Mouse (Mus musculus): ENCODE measurements around the gene Med17. TPM values are rescaled to one million over a fixed set of nuclear protein-coding genes. Genes with fewer than 3 reads are reported as not detected.

Gene Med17
- polyA plus RNA-seq, 1 experiment from 2014 or later, result 23.2 TPM

GRCm38 (mm10) chr9:15297112-15297511 is 17.4 kb upstream of the Med17 start:
- no peak overlapping the region for H3K27ac ChIP-seq (ENCODE audit: low read length)
- DNase-seq (ENCODE audit: low spot score) (no peak), ATAC-seq (no peak)
- peaks cover 6% of the 10 kb centered on the region; the same call in 1 of the 2 replicates for H3K4me1 ChIP-seq (ENCODE audit: insufficient read depth, low read depth, low read length)
- TF ChIP-seq CTCF (IDR thresholded peaks at IDR 0.05), result no peak
- TF ChIP-seq EP300 (IDR thresholded peaks at IDR 0.05), result no peak
- H3K27me3 ChIP-seq (replicated peaks; ENCODE audit: insufficient read depth, low read length), result no peaks in the 10 kb centered on the region
- no peak overlapping the region for H3K9ac ChIP-seq (replicated peaks; ENCODE audit: low read depth)
- H3K4me2 ChIP-seq (replicated peaks; ENCODE audit: low read depth, low read length), result no peak overlapping the region
- WGBS, result 86% methylated on average over 7 of the region's 7 CpGs
- H3K36me3 ChIP-seq (ENCODE audit: insufficient read depth, low read length), result no peaks in the 10 kb centered on the region
- no peak overlapping the region for H3K4me3 ChIP-seq (ENCODE audit: low read depth, low read length)
- H3K9me3 ChIP-seq (ENCODE audit: low read length), result no peaks in the 10 kb centered on the region

- Histone ChIP-seq H3K36me3 (ENCODE audit: insufficient read depth, low read length) (peaks cover 10% of the 10 kb centered on the region; the same call in 1 of the 2 replicates), H3K4me3 (ENCODE audit: low read depth, low read length) (no peak overlapping the region), H3K4me2 (replicated peaks; ENCODE audit: low read depth, low read length) (no peak overlapping the region), H3K9me3 (ENCODE audit: low read length) (no peaks in the 10 kb centered on the region), H3K9ac (replicated peaks; ENCODE audit: low read depth) (no peak overlapping the region), H3K27me3 (replicated peaks; ENCODE audit: insufficient read depth, low read length) (no peaks in the 10 kb centered on the region), H3K27ac (ENCODE audit: low read length) (no peak overlapping the region), H3K4me1 (ENCODE audit: insufficient read depth, low read depth, low read length) (no peaks in the 10 kb centered on the region)
- no peak for ATAC-seq
- 76% methylated on average over 6 of the region's 6 CpGs for WGBS
- DNase-seq (ENCODE audit: low spot score), result no peak
- TF ChIP-seq CTCF (IDR thresholded peaks at IDR 0.05), result no peak
- TF ChIP-seq EP300 (IDR thresholded peaks at IDR 0.05), result no peak
Measured at GRCm38 (mm10) chr9:15289251-15289650, 9.5 kb upstream of the Med17 start.

- no peak for ATAC-seq
- Histone ChIP-seq H3K9me3 (ENCODE audit: low read length) (no peaks in the 10 kb centered on the region), H3K36me3 (ENCODE audit: insufficient read depth, low read length) (peaks cover 10% of the 10 kb centered on the region; the same call in 1 of the 2 replicates), H3K9ac (replicated peaks; ENCODE audit: low read depth) (no peak overlapping the region), H3K27ac (ENCODE audit: low read length) (no peak overlapping the region), H3K4me2 (replicated peaks; ENCODE audit: low read depth, low read length) (no peak overlapping the region), H3K27me3 (replicated peaks; ENCODE audit: insufficient read depth, low read length) (no peaks in the 10 kb centered on the region), H3K4me3 (ENCODE audit: low read depth, low read length) (no peak overlapping the region), H3K4me1 (ENCODE audit: insufficient read depth, low read depth, low read length) (no peaks in the 10 kb centered on the region)
- TF ChIP-seq EP300 (IDR thresholded peaks at IDR 0.05) (no peak), CTCF (IDR thresholded peaks at IDR 0.05) (no peak)
- WGBS, result 87% methylated on average over 3 of the region's 3 CpGs
- DNase-seq (ENCODE audit: low spot score), result no peak
Measured at GRCm38 (mm10) chr9:15288402-15288801, 8.7 kb upstream of the Med17 start.

- no peak for DNase-seq (ENCODE audit: low spot score)
- no peak overlapping the region for H3K27ac ChIP-seq (ENCODE audit: low read length)
- WGBS, result 72% methylated on average over 6 of the region's 6 CpGs
- H3K4me1 ChIP-seq (ENCODE audit: insufficient read depth, low read depth, low read length), result no peaks in the 10 kb centered on the region
- no peak overlapping the region for H3K4me2 ChIP-seq (replicated peaks; ENCODE audit: low read depth, low read length)
- peaks cover 10% of the 10 kb centered on the region; the same call in 1 of the 2 replicates for H3K36me3 ChIP-seq (ENCODE audit: insufficient read depth, low read length)
- TF ChIP-seq CTCF (IDR thresholded peaks at IDR 0.05), result no peak
- TF ChIP-seq EP300 (IDR thresholded peaks at IDR 0.05), result no peak
- no peak for ATAC-seq
- no peak overlapping the region for H3K4me3 ChIP-seq (ENCODE audit: low read depth, low read length)
- no peaks in the 10 kb centered on the region for H3K9me3 ChIP-seq (ENCODE audit: low read length)
- no peaks in the 10 kb centered on the region for H3K27me3 ChIP-seq (replicated peaks; ENCODE audit: insufficient read depth, low read length)
- no peak overlapping the region for H3K9ac ChIP-seq (replicated peaks; ENCODE audit: low read depth)
Measured at GRCm38 (mm10) chr9:15287846-15288245, 8.1 kb upstream of the Med17 start.

GRCm38 (mm10) chr9:15285443-15285842 is 5.7 kb upstream of the Med17 start:
- DNase-seq (ENCODE audit: low spot score) (no peak), ATAC-seq (no peak)
- TF ChIP-seq EP300 (IDR thresholded peaks at IDR 0.05) (no peak), CTCF (IDR thresholded peaks at IDR 0.05) (peak; percentile 57)

GRCm38 (mm10) chr9:15280491-15280879 is 754 bp upstream of the Med17 start:
- Histone ChIP-seq H3K36me3 (ENCODE audit: insufficient read depth, low read length) (no peaks in the 10 kb centered on the region), H3K4me1 (ENCODE audit: insufficient read depth, low read depth, low read length) (peaks cover 8% of the 10 kb centered on the region; the same call in 1 of the 2 replicates), H3K27ac (ENCODE audit: low read length) (peak overlapping the region; percentile 58), H3K9ac (replicated peaks; ENCODE audit: low read depth) (peak overlapping the region; percentile 35; the same call in 1 of the 2 replicates), H3K27me3 (replicated peaks; ENCODE audit: insufficient read depth, low read length) (no peaks in the 10 kb centered on the region), H3K9me3 (ENCODE audit: low read length) (no peaks in the 10 kb centered on the region), H3K4me3 (ENCODE audit: low read depth, low read length) (peak overlapping the region; percentile 85), H3K4me2 (replicated peaks; ENCODE audit: low read depth, low read length) (peak overlapping the region; percentile 80)
- DNase-seq (ENCODE audit: low spot score), result peak; percentile 16
- ATAC-seq, result no peak
- WGBS, result 39% methylated on average over 5 of the region's 5 CpGs
- TF ChIP-seq CTCF (IDR thresholded peaks at IDR 0.05) (no peak), EP300 (IDR thresholded peaks at IDR 0.05) (no peak)

More at GRCm38 (mm10) chr9:15285443-15285842, 5.7 kb upstream of the Med17 start:
- Histone ChIP-seq H3K36me3 (ENCODE audit: insufficient read depth, low read length) (peaks cover 8% of the 10 kb centered on the region; the same call in 1 of the 2 replicates), H3K4me2 (replicated peaks; ENCODE audit: low read depth, low read length) (no peak overlapping the region), H3K27ac (ENCODE audit: low read length) (no peak overlapping the region), H3K9ac (replicated peaks; ENCODE audit: low read depth) (no peak overlapping the region), H3K27me3 (replicated peaks; ENCODE audit: insufficient read depth, low read length) (no peaks in the 10 kb centered on the region), H3K4me3 (ENCODE audit: low read depth, low read length) (no peak overlapping the region), H3K4me1 (ENCODE audit: insufficient read depth, low read depth, low read length) (peaks cover 7% of the 10 kb centered on the region; the same call in 1 of the 2 replicates), H3K9me3 (ENCODE audit: low read length) (no peaks in the 10 kb centered on the region)
- WGBS, result 68% methylated on average over 3 of the region's 3 CpGs
